Mouse (Mus musculus): Measurements from ENCODE around the gene Aldh18a1. TPM values are rescaled to one million over a fixed set of nuclear protein-coding genes. Genes with fewer than 3 reads are reported as not detected.

Gene Aldh18a1
- polyA plus RNA-seq, 1 experiment from 2014 or later, result 60.8 TPM

DNA sequence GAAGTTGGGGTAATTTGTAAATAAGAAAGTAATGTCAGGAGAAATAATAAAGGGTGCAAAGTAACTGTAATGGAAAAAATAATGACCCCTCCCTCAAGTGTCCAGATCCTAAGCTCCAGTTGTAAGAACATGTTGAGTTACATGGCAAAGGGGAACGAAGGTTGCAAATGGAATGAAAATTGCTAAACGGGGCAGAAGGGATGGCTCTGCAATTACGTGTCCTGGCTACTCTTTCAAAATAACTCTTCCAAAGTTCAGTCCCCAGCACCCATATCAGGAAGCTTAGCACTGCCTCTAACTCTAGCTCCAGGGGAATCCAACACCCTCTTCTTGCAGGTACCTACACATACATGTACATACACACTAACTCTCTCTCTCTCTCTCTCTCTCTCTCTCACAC, 81.3 kb downstream of the Aldh18a1 start:
- 84% methylated on average over 3 of the region's 3 CpGs for WGBS
- Histone ChIP-seq H3K4me3 (ENCODE audit: low read depth, low read length) (no peak overlapping the region), H3K36me3 (ENCODE audit: control insufficient read depth, insufficient read depth, low read length) (no peaks in the 10 kb centered on the region), H3K9ac (replicated peaks; ENCODE audit: low read depth, low read length) (no peak overlapping the region), H3K27me3 (ENCODE audit: control insufficient read depth, insufficient read depth, low read length) (no peaks in the 10 kb centered on the region), H3K4me1 (ENCODE audit: control insufficient read depth, insufficient read depth, low read length) (0 out of 2 replicates have a peak, but pooled peaks cover 2% of the 10 kb centered on the region), H3K27ac (ENCODE audit: low read length) (no peak overlapping the region), H3K9me3 (ENCODE audit: control insufficient read depth, low read depth, low read length) (no peaks in the 10 kb centered on the region), H3K4me2 (replicated peaks; ENCODE audit: low read depth, low read length) (no peak overlapping the region)
- no peak for ATAC-seq (ENCODE audit: insufficient number of reproducible peaks, insufficient read depth, low FRiP score, low read depth)

GRCm38 (mm10) chr19:40504336-40504735, 83.9 kb downstream of the Aldh18a1 start:
- H3K4me1 ChIP-seq (ENCODE audit: control insufficient read depth, insufficient read depth, low read length), result no peaks in the 10 kb centered on the region
- H3K27ac ChIP-seq (ENCODE audit: low read length), result no peak overlapping the region
- no peaks in the 10 kb centered on the region for H3K36me3 ChIP-seq (ENCODE audit: control insufficient read depth, insufficient read depth, low read length)
- H3K4me3 ChIP-seq (ENCODE audit: low read depth, low read length), result no peak overlapping the region
- no peak overlapping the region for H3K9ac ChIP-seq (replicated peaks; ENCODE audit: low read depth, low read length)
- ATAC-seq (ENCODE audit: insufficient number of reproducible peaks, insufficient read depth, low FRiP score, low read depth), result no peak
- H3K27me3 ChIP-seq (ENCODE audit: control insufficient read depth, insufficient read depth, low read length), result no peaks in the 10 kb centered on the region
- 82% methylated on average over 7 of the region's 7 CpGs for WGBS
- no peak overlapping the region for H3K4me2 ChIP-seq (replicated peaks; ENCODE audit: low read depth, low read length)
- no peaks in the 10 kb centered on the region for H3K9me3 ChIP-seq (ENCODE audit: control insufficient read depth, low read depth, low read length)

Other genes starting within 250 kb of the Aldh18a1 start
- gene Sorbs1, start 74.7 kb downstream of the Aldh18a1 start, polyA plus RNA-seq (2014; fragmentation: Nextera tagmentation; extraction: Ambion mirVana), result 84.0 and 89.5 TPM in 2 replicates
- gene Tctn3, start 23.8 kb upstream of the Aldh18a1 start, polyA plus RNA-seq (2014; fragmentation: Nextera tagmentation; extraction: Ambion mirVana), result 10.4 and 11.4 TPM in 2 replicates
- 11.3 and 12.2 TPM in 2 replicates for gene Entpd1, start 23.9 kb upstream of the Aldh18a1 start, polyA plus RNA-seq (2014; fragmentation: Nextera tagmentation; extraction: Ambion mirVana)
- gene Cc2d2b, start 160.3 kb upstream of the Aldh18a1 start, polyA plus RNA-seq (2014; fragmentation: Nextera tagmentation; extraction: Ambion mirVana), result not detected in 2 replicates
- 7.7 and 9.3 TPM in 2 replicates for gene Ccnj, start 242.8 kb upstream of the Aldh18a1 start, polyA plus RNA-seq (2014; fragmentation: Nextera tagmentation; extraction: Ambion mirVana)